Mouse (Mus musculus) lung, postnatal 0 days (tissue): ENCODE measurements around the gene Gdf11. TPM values are rescaled to one million over a fixed set of nuclear protein-coding genes. Genes with fewer than 3 reads are reported as not detected.

Source experiments
- ATAC-seq: fragments of 200-750 bp; cut with Nextera tagmentation; 2 replicates; pipeline ENCODE4 v1.8.0; 2017; ENCODE audit warnings: moderate library complexity
- DNase-seq: peaks from one replicate; pipeline ENCODE4 v3.0.0-alpha.2; 2016; ENCODE audit warnings: low spot score
- H3K27ac ChIP-seq: fragments of 300-500 bp; sonication (generic); 2 replicates; pipeline ENCODE4 v1.5.1; 2014; ENCODE audit warnings: antibody characterized with exemption, mild to moderate bottlenecking, low read length, mixed read lengths
- H3K27me3 ChIP-seq: fragments of 300-500 bp; sonication (generic); replicated peaks from 2 replicates; pipeline ENCODE4 v1.6.1; 2014; ENCODE audit warnings: low read length, mixed read lengths; ENCODE audit not compliant: insufficient read depth
- H3K36me3 ChIP-seq: fragments of 300-500 bp; sonication (generic); 2 replicates; pipeline ENCODE4 v1.6.1; 2014; ENCODE audit warnings: low read length, mixed read lengths; ENCODE audit not compliant: insufficient read depth
- H3K4me1 ChIP-seq: fragments of 300-500 bp; sonication (generic); 2 replicates; pipeline ENCODE4 v1.6.1; 2014; ENCODE audit warnings: antibody characterized with exemption, low read depth, low read length, mixed read lengths; ENCODE audit not compliant: insufficient read depth
- H3K4me2 ChIP-seq: fragments of 300-500 bp; sonication (generic); replicated peaks from 2 replicates; pipeline ENCODE4 v1.6.1; 2014; ENCODE audit warnings: low read depth, mild to moderate bottlenecking, low read length, moderate library complexity, mixed read lengths
- H3K4me3 ChIP-seq: fragments of 300-500 bp; sonication (generic); 2 replicates; pipeline ENCODE4 v1.5.1; 2014; ENCODE audit warnings: low read depth, low read length
- H3K9ac ChIP-seq: fragments of 300-500 bp; sonication (generic); replicated peaks from 2 replicates; pipeline ENCODE4 v1.6.1; 2014; ENCODE audit warnings: low read depth, mild to moderate bottlenecking
- H3K9me3 ChIP-seq: fragments of 300-500 bp; sonication (generic); 2 replicates; pipeline ENCODE4 v1.6.1; 2016; ENCODE audit warnings: low read length, mixed read lengths
- CTCF ChIP-seq: IDR thresholded peaks from 2 replicates; pipeline ENCODE4 v1.5.1; 2016; ENCODE audit warnings: antibody characterized with exemption, mild to moderate bottlenecking
- EP300 ChIP-seq: IDR thresholded peaks from 2 replicates; pipeline ENCODE4 v1.6.1; 2016; ENCODE audit warnings: antibody characterized with exemption, mild to moderate bottlenecking, control low read depth
- WGBS: fragments of 180-500 bp; shearing (Covaris S2); extraction: QIAGEN DNeasy Blood & Tissue Kit; methylation state at CpG from one replicate; pipeline ENCODE4 v1.1.7; 2014; 5-methylcytosine and 5-hydroxymethylcytosine counted together
- polyA plus RNA-seq: library from polyadenylated mRNA; unstranded; fragments of >200 nt; fragmentation: Nextera tagmentation; extraction: Ambion mirVana; gene quantifications from 2 replicates; pipeline ENCODE4 v1.2.1, GENCODE M21; 2015

Gene Gdf11
- polyA plus RNA-seq, 1 experiment from 2014 or later, result 1.6 TPM

- TF ChIP-seq CTCF (no peak), EP300 (peak; percentile 87)
- peak; percentile 95 for ATAC-seq
- no peak overlapping the region for H3K4me3 ChIP-seq
- H3K9me3 ChIP-seq, result no peaks in the 10 kb centered on the region
- H3K27ac ChIP-seq, result peak overlapping the region; percentile 15; the same call in 1 of the 2 replicates
- H3K4me1 ChIP-seq, result peaks cover 8% of the 10 kb centered on the region; the same call in 1 of the 2 replicates
- peaks cover 9% of the 10 kb centered on the region for H3K27me3 ChIP-seq
- H3K36me3 ChIP-seq, result no peaks in the 10 kb centered on the region
- H3K4me2 ChIP-seq, result no peak overlapping the region
- peak; percentile 86 for DNase-seq
- H3K9ac ChIP-seq, result no peak overlapping the region
- 34% methylated on average over 7 of the region's 7 CpGs for WGBS
Observed at GRCm38 (mm10) chr10:128929638-128930378, 38.3 kb upstream of the Gdf11 start.

DNA sequence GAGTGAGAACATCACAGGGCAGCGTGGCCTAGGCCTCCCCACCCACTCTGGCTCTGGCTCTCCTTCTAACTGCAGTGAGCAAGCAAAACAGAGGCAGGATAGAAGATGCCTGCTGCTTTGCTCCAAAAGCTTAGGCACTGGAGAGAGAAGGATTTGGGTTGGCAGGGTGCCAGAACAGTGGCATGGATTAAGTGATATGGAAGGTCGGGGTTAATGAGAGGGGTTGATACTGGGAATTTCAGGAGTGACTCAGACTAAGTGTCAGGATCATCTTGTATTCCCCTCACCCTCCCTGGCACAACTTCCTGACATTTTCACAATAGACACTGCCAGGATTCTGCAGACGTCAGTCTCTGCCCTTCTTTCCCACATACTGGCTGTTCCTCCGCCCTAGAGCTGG lies 36.8 kb upstream of the Gdf11 start:
- no peaks in the 10 kb centered on the region for H3K9me3 ChIP-seq
- no peak overlapping the region for H3K9ac ChIP-seq
- ATAC-seq, result no peak
- H3K4me3 ChIP-seq, result no peak overlapping the region
- no peak for TF ChIP-seq EP300
- TF ChIP-seq CTCF, result no peak
- H3K27ac ChIP-seq, result no peak overlapping the region
- H3K36me3 ChIP-seq, result no peaks in the 10 kb centered on the region
- peaks cover 12% of the 10 kb centered on the region; the same call in 1 of the 2 replicates for H3K4me1 ChIP-seq
- no peak for DNase-seq
- no peak overlapping the region for H3K4me2 ChIP-seq
- H3K27me3 ChIP-seq, result peaks cover 4% of the 10 kb centered on the region; the same call in 1 of the 2 replicates
- WGBS, result 26% methylated on average over 4 of the region's 4 CpGs

DNA sequence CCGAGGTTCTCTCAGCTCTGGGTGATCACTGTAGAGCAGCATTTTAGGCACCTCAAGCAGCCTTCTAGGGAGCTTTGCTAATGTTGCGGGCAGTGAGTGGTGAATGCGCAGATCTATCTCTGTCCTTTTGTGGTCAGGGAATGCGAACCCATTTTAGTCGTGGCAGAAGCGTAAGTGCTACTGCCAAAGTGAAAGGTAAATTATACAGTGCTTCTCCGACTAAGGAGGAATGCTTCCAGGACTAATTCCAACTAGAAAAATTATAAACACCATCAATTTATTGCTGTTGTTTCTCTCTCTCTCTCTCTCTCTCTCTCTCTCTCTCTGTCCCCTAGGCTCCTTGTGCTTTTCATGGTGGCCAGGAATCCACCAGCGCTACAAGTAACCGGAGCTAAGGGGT lies 32.4 kb upstream of the Gdf11 start, which contains the start of gene Bloc1s1:
Gene Bloc1s1, minus strand, starts transcription at position 101 of the 400 bp plus-strand sequence.
- H3K9ac ChIP-seq, result peak within 1 kb of the TSS; percentile 65
- TF ChIP-seq EP300, result no peak
- TF ChIP-seq CTCF, result no peak
- DNase-seq (no peak), ATAC-seq (no peak)
- H3K27me3 ChIP-seq, result no peaks in the 10 kb centered on the region
- H3K27ac ChIP-seq, result peak within 1 kb of the TSS; percentile 92
- H3K4me2 ChIP-seq, result peak within 1 kb of the TSS; percentile 67
- H3K36me3 ChIP-seq, result peaks cover 3% of the 10 kb centered on the region; the same call in 1 of the 2 replicates
- peak within 1 kb of the TSS; percentile 62 for H3K4me3 ChIP-seq
- WGBS, result 58% methylated on average over 9 of the region's 9 CpGs
- H3K4me1 ChIP-seq, result peaks cover 20% of the 10 kb centered on the region; the same call in 1 of the 2 replicates
- H3K9me3 ChIP-seq, result no peaks in the 10 kb centered on the region

- WGBS, result 1% methylated on average over 40 of the region's 42 CpGs
- DNase-seq (peak; percentile 96), ATAC-seq (peak; percentile 97)
- H3K4me2 ChIP-seq, result peak overlapping the region; percentile 67
- peaks cover 18% of the 10 kb centered on the region; the same call in 1 of the 2 replicates for H3K4me1 ChIP-seq
- peaks cover 3% of the 10 kb centered on the region; the same call in 1 of the 2 replicates for H3K36me3 ChIP-seq
- H3K27me3 ChIP-seq, result no peaks in the 10 kb centered on the region
- peak overlapping the region; percentile 92 for H3K27ac ChIP-seq
- peak; percentile 66; the same call in 1 of the 2 replicates for TF ChIP-seq EP300
- peak; percentile 65 for TF ChIP-seq CTCF
- H3K9ac ChIP-seq, result peak overlapping the region; percentile 65
- no peaks in the 10 kb centered on the region for H3K9me3 ChIP-seq
- peak overlapping the region; percentile 62 for H3K4me3 ChIP-seq
Observed at GRCm38 (mm10) chr10:128923013-128923691, 31.6 kb upstream of the Gdf11 start.

GRCm38 (mm10) chr10:128922822-128923012 lies 31.2 kb upstream of the Gdf11 start, which contains the start of gene Rdh5:
Rdh5 (minus strand) TSS chr10:128922888.
- H3K9ac ChIP-seq, result peak within 1 kb of the TSS; percentile 65
- DNase-seq, result no peak
- TF ChIP-seq EP300 (no peak), CTCF (no peak)
- no peaks in the 10 kb centered on the region for H3K9me3 ChIP-seq
- ATAC-seq, result no peak
- peak within 1 kb of the TSS; percentile 62 for H3K4me3 ChIP-seq
- peak within 1 kb of the TSS; percentile 92 for H3K27ac ChIP-seq
- 11% methylated on average over 1 of the region's 1 CpGs for WGBS
- no peaks in the 10 kb centered on the region for H3K27me3 ChIP-seq
- peaks cover 6% of the 10 kb centered on the region for H3K36me3 ChIP-seq
- H3K4me1 ChIP-seq, result peaks cover 18% of the 10 kb centered on the region; the same call in 1 of the 2 replicates
- H3K4me2 ChIP-seq, result peak within 1 kb of the TSS; percentile 67
